9 mouse cellular contexts compared by ENCODE assay signal in genomic region chr9:55026275-55026663, GRCm38 (mm10). TPM values are rescaled to one million over a fixed set of nuclear protein-coding genes. Genes with fewer than 3 reads are reported as not detected.
DNase-seq lines count a peak whose midpoint lies in the region; ATAC-seq and TF ChIP-seq lines count a peak whose summit lies in the region.
"Had no signal": no experiment of that assay in that cellular context is flagged by ENCODE, and none has a peak within 500 bp of the region (broad histone marks: within the 10 kb centered on the region; RNA-seq: fewer than 3 reads in every experiment).

Gene Chrna3 (minus strand): TSS chr9:55026562.

- H3K79me2 ChIP-seq in myocyte (ENCODE audit: control insufficient read depth, insufficient read depth) = no peaks in the 10 kb centered on the region

- DNase-seq in cerebellum, postnatal 10 days = peak; percentile 70 to 76
- no peak for DNase-seq in cerebellum, adult 9-11 months
- peak; percentile 30 for DNase-seq in thymus, postnatal 4 days
- DNase-seq in thymus, postnatal 25 days = no peak
- no peak for DNase-seq in urinary bladder, postnatal 4 days (ENCODE audit: low spot score in 2 of 2)
- DNase-seq in gastrocnemius, adult 18-20 months (ENCODE audit: low spot score) = no peak

- 1% methylated on average over 39 of the region's 39 CpGs for WGBS in hindbrain, embryonic 15.5 days

- no peaks in the 10 kb centered on the region for H3K27me3 ChIP-seq in hindbrain, embryonic 15.5 days
- H3K27me3 ChIP-seq in myocyte (ENCODE audit: control insufficient read depth, insufficient read depth, insufficient read length) = peaks cover 26% of the 10 kb centered on the region

- no peak for TF ChIP-seq POLR2A in myocyte (IDR thresholded peaks at IDR 0.05; ENCODE audit: insufficient read length, low read depth)

- H3K27ac ChIP-seq in hindbrain, embryonic 15.5 days (replicated peaks) = peak within 1 kb of the TSS; percentile 69

- peaks cover 16% of the 10 kb centered on the region; the same call in 1 of the 2 replicates for H3K4me1 ChIP-seq in hindbrain, embryonic 15.5 days (replicated peaks)

- peak within 1 kb of the TSS; percentile 61 for H3K9ac ChIP-seq in hindbrain, embryonic 15.5 days

- peak; percentile 71; the same call in 1 of the 2 replicates for ATAC-seq in hindbrain, embryonic 15.5 days (ENCODE audit: low FRiP score, low read depth)

- peak within 1 kb of the TSS; percentile 63 for H3K4me2 ChIP-seq in hindbrain, embryonic 15.5 days
- H3K4me2 ChIP-seq in myocyte (ENCODE audit: low read depth) = no peak within 1 kb of the TSS

- H3K4me3 ChIP-seq in hindbrain, embryonic 15.5 days = peak within 1 kb of the TSS; percentile 54
- H3K4me3 ChIP-seq in myocyte = no peak within 1 kb of the TSS

- no peak within 1 kb of the TSS for H3ac ChIP-seq in myocyte (ENCODE audit: control insufficient read depth, insufficient read length)

- no peaks in the 10 kb centered on the region for H3K36me3 ChIP-seq in hindbrain, embryonic 15.5 days
- H3K36me3 ChIP-seq in myocyte (ENCODE audit: control insufficient read depth, insufficient read depth) = no peaks in the 10 kb centered on the region

- H3K9me3 ChIP-seq in hindbrain, embryonic 15.5 days = no peaks in the 10 kb centered on the region

TF ChIP-seq in myocyte, 11 proteins besides CTCF, POLR2A, EP300 and RAD21:
- TF ChIP-seq CEBPB (IDR thresholded peaks at IDR 0.05; ENCODE audit: insufficient read depth, poor library complexity, severe bottlenecking) (no peak), MYOG (IDR thresholded peaks at IDR 0.05; ENCODE audit: control insufficient read depth in 1 of 3, insufficient read depth in 1 of 3, insufficient read length in 2 of 3, low read depth in 2 of 3) (no peak), TCF12 (IDR thresholded peaks at IDR 0.05; ENCODE audit: insufficient read depth, poor library complexity, severe bottlenecking) (no peak), E2F4 (IDR thresholded peaks at IDR 0.05; ENCODE audit: insufficient read depth) (no peak), REST (IDR thresholded peaks at IDR 0.05; ENCODE audit: insufficient read depth, insufficient read length) (peak; percentile 80), MYOD1 (IDR thresholded peaks at IDR 0.05; ENCODE audit: control insufficient read depth in 1 of 3, insufficient read length in 2 of 3, low read depth in 2 of 3) (no peak), SRF (IDR thresholded peaks at IDR 0.05; ENCODE audit: control insufficient read depth, insufficient read length, low read depth) (no peak)

RNA-seq across cellular contexts. Expression of gene Chrna3, which starts in this region (rescaled TPM):
- polyA plus RNA-seq in hindbrain, embryonic 15.5 days (2015; fragmentation: Nextera tagmentation; extraction: Ambion mirVana) = 15.5 and 18.5 TPM in 2 replicates
- not detected for polyA plus RNA-seq in myocyte (2012; fragmentation: generic; extraction: Trizol)
- not detected for total RNA-seq in gastrocnemius, adult 18-20 months (2021)
- polyA plus RNA-seq: spleen, adult 2 months had no signal

Comparison
In these comparisons a context has a peak if more than half of its experiments do, and no peak if none do; other contexts are left out.
1. RNA of gene Chrna3 (polyA plus RNA-seq): 15.5 to 18.5 TPM in hindbrain, embryonic 15.5 days; not detected in myocyte (single experiment); every median in the first group is over 10 times any median in the second.
2. DNase-seq: peak in cerebellum, postnatal 10 days (2 of 2) and thymus, postnatal 4 days (single experiment); none in cerebellum, adult 9-11 months (single experiment), thymus, postnatal 25 days (single experiment), urinary bladder, postnatal 4 days (0 of 2) and gastrocnemius, adult 18-20 months (single experiment).